Mouse (Mus musculus) adrenal gland, postnatal 36 days (tissue): Measurements from ENCODE around the gene Pdcd1lg2. TPM values are rescaled to one million over a fixed set of nuclear protein-coding genes. Genes with fewer than 3 reads are reported as not detected.
A peak's percentile ranks its signal among the peaks of the same experiment; 100 is the strongest.

Source experiments
- DNase-seq, 2 experiments: peaks; one replicate each; pipeline ENCODE4 v3.0.0; 2021; ENCODE audit warnings: mixed read lengths in 1 of 2
- total RNA-seq, 2 experiments: library from RNA; stranded (reverse); gene quantifications; 2 replicates each; pipeline ENCODE4 v1.2.3; 2021

Gene Pdcd1lg2
- total RNA-seq, 2 experiments from 2014 or later = not detected

DNA sequence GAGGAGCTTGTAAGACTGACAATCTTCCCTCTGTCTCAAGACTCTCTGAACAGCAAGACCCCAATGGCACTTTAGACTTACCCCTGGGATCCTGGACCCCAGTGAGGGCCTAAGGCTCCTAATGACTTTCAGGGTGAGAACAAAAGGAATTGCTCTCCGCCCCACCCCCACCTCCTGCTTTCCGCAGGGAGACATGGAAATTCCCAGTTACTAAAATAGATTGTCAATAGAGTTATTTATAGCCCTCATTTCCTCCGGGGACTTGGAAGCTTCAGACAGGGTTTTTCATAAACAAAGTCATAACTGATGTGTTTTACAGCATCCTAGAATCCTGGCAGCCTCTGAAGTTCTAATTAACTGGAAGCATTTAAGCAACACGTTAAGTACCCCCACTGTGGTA, 59.9 kb downstream of the Pdcd1lg2 start:
- DNase-seq = peak; percentile 33 to 70

DNA sequence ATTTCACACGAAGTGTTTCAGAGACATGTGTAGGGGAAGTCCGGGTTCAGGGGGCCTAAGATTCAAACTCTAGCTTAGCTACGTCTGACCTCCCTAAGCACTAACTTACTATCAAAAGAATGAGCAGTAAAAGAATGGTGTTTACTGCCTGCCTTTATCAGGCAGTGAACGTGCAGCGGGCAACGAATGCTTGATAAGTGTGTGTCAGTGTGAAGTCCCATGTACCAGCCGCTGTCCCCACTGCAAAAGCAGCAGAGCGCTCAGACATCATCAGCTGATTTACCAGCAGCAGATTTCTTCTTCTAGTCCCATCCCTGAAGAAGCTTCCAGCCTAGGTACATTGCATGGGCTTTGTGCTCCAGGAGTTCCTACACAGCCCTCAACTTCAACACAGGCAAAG, 61.7 kb downstream of the Pdcd1lg2 start:
- no peak for DNase-seq

DNA sequence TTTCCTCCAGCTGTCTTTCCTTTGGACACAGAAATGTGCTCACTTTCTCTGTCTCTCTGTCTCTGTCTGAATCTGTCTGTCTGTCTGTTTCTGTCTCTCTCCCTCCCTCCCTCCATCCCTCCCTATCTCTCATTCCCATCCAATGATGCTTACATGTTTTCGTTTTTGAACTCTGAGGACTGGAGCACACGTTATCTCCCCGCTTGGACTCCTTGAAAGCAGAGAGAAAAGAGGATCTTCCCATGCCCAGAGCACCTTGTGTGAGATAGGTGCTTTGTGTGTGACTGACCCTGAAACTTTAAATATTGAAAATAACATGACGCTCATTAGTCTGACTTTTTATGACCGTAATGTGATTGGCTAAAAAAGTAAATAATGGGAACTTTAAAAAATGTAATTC, 62.2 kb downstream of the Pdcd1lg2 start:
- DNase-seq = no peak

DNA sequence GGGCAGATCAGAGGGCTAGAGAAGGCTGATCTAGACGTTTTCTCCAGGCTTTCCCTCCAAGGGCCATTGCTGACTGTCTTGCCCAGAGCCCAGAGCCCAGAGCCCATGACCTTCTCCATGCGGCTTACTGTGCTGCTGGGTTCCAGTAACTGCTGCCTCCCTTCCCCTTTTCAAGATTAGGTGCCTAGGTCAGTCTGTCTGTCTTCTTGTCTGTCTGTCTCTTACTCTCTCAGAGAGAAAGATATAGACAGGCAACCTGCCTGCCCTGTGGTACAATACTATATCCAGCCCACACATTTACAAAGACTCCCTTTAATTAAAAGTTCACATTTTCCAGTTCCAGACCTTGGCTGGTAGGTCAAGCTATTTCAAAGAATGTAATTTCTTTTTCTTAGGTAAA, 64.1 kb downstream of the Pdcd1lg2 start:
- DNase-seq = no peak

DNA sequence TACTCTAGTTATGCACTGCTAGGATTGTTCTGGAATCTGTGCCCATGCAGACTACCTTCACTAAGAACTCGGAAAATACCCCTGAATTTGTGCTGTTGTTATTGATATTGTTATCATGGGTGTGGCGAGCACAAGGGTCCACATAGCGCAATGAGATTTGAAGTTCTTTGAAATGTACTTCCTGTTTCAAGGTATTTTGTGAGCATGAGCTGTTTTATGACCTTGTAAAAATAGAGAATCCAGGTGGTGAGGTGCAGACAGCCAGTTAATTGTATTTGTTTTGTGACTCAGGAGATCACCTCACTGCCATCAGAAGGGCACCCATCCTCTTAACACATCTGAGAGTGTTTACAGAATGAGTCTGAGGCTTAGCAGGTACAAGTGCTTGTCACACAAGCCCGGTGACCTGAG, 64.5 kb downstream of the Pdcd1lg2 start:
- DNase-seq = no peak

DNA sequence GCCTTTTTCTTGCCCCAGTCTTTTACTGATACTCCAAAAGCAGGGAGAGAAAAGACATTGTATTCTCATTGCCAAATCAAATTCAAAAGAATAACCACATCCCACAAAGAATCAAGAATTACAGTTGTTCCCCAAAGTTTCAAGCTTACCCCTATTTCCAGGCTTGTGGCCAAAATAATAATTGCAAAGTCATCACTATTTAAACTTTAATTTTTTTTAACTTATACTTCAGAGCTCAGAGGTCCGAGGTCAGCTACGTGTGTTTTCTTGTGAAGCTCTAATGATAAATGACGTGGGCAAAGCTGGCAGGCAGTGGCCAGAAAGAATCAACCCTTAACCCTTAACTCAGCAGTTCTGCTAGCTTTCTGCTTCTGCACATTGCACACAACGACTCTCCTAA, 67.9 kb downstream of the Pdcd1lg2 start:
- no peak for DNase-seq

DNA sequence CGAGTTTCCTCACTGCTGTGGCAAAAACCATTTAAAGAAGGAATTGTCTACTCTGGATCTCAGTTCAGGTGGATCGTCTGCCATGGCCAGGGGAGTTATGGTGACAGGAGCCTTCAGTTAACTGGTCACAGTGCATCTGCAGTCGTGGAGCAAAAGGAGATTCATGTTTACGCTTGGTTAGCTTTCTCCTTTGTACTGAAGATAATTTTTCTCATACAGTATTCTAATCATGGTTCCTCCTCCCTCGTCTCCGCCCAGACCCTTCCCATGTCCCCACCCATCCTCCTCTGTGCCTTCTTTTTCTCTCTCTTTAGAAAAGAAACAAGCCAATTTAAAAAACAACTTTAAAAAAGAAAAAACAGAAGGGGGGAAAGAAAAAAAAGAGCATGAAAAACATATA, 70.9 kb downstream of the Pdcd1lg2 start:
- DNase-seq = no peak

DNA sequence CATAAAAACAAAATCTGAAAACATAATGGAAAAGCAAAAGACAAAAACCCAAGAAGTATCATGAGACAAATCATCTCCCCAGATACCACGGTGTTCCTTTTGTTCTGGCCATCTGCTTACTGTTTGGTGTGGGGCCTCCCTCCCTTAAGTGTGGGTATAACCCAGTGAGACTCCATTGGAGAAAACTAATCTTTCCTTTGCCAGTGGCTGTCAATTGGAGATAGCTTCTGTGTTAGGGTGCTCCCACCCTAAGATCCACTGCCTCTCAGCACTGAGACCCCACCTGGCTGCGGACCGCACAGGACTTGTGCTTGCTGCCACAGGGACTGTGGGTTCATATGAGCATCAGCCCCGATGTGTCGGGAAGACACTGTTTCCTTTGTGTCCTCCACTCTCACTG, 71.4 kb downstream of the Pdcd1lg2 start:
- DNase-seq = no peak

DNA sequence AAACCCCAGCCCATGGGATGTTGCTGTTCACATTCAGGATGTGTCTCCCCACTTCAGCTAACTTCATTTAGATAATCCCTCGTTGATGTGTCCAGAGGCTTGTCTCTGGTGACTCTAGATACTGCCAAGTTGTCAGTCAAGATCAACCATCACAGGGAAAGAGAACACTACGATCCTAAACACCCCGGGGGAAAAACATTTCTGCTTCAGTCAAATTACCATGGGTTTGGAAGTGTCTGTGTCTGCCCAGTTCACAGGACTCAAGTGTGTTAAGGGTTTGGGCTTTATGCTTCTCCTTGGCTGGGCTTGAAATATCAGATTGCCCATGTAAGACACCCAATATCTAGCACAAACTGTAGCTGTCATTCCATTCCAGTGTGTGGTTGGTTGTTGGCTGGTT, 71.9 kb downstream of the Pdcd1lg2 start:
- DNase-seq = no peak

DNA sequence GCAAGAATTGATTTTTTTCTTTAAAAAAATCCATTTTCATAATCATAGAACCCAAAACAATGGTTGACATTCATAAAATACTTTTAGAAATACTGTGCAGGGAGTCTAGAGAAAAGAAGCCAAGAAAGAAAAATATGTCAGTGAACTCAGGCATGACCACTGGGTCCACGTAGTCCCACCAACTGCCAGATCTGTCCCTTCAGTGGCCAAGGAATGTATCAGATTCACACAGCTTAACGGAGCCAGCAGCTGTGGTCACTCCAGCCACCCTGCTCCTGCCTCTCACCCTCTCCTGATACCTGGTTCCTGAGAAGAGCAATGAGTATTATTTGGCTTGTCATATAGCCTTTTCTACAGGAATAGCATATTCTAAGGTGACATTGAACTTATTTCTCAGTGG, 72.7 kb downstream of the Pdcd1lg2 start:
- no peak for DNase-seq

DNA sequence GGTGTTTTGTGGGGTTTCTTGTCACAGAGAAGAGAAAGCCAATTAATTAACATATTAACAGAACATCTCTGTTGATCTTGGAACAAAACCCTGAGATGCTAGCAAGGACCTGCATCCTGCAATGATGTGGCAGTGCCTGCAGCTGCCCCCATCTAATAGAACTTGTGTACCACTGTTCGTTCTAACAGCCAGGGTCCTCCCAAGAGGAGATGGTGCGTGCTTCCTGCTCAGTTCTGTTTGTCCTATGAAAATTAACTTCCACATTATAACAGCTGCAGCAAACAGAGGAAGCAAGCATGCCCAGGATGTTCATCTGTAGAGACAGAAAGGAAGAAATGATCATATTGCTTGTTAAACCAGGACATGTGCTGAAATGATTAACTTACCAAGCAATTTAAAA, 73.8 kb downstream of the Pdcd1lg2 start:
- DNase-seq = no peak

DNA sequence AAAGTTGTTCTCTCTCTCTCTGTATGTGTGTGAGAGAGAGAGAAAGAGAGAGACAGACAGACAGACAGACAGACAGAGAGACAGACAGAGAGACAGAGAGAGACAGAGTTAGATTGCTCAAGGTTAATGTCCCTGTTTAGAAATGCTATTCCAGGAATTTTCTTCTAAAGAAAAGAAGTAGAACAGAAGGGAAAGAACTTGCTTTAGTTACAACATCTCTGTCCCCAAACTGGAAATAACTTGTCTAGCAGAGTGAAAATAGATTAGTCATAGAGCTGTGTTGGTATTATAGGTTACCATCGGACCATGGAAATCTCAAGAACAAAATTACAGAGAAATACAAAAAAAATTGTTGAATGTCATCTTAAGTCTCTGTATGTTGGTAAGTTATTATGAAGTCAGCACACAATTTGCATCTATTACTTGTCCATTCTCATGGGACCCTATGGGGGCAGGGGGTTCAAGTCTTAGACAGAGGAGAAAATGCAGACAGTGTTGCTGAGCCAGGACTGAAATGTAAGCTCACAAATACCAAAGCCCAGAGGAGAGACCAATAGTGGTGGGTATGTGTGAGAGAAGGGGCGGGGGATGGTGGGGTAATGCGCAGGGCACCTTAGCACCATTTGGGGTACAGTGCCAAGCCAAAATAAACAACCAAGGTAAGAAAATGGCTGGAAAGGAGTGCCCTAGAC, 74.7 kb downstream of the Pdcd1lg2 start:
- no peak for DNase-seq

DNA sequence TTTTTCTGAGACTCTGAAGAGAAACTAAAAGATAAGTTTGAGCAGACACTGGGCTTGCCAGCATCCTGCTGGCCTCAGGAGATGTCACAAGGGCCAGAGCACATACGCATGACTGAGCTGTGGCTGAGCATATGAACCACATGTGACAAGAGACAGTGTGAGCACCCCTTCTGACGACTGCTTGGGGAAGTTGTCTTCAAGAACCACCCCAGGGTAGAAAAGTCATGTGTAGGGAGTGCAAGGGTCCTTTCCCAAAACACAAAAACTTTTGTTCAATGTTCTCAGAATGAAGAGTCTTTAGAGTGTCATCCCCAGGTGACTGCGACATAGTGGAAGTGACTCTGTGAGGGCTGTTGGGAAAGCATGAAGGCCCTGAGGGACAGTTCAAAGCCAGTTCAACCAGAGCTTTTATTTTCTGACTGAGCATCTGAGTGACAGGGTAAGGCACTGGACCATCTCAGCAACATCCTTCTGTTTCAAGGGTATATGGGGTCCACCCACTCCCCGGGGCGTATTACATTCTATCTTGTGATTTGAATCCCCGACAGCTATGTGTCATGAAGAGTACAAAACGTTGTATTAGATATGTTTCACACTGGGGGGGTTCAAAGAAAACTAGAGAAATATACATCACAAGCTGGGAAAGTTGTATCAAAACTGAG, 76.0 kb downstream of the Pdcd1lg2 start:
- DNase-seq = no peak

DNA sequence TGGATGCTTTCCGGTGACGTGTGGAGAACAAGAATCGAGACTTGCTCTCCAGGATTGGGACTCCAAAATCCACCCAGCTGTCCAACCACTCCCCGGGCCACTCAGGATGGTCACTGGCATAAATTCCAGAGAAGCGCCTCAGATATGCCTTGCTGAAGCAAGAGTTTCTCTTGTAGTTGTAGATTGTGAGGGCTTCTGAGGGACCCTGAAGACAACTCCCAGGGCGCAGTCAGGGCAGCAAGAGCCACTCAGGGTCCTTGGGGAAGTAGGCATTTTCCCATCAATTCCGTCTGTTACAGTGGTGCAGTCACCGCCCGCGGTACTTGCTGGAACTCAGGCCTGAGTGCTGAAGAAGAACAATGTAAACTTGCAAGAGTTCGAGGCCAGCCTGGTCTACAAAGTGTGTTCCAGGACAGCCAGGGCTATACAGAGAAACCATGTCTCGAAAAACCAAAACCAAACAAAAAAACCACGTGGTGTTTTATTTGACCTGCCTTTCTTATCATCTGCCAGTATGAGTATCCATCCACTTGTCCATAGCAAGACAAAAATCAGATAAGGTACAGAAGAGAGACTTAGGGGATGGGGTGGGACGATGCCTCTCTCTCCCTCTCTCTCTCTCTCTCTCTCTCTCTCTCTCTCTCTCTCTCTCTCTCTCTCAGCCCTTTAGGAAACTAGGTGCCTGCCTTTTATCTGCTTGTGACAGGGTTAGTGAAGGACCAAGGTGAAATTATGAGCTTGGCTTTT, 76.8 kb downstream of the Pdcd1lg2 start:
- no peak for DNase-seq

DNA sequence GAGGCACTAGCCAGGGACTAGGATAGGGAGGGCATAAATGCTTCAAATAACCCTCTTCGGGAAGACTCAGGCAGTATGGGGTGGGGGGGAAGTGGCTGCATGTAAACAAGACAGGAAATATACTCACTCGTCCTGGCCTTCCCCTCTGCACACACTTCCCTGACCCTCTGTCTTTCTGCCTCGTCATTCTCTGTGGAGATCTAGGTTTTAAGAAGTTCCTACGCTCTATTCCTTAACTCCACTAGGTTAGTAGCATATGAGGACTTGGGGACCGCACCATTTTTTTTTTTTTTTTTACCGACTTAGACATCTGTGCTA, 77.3 kb downstream of the Pdcd1lg2 start:
- DNase-seq = no peak

DNA sequence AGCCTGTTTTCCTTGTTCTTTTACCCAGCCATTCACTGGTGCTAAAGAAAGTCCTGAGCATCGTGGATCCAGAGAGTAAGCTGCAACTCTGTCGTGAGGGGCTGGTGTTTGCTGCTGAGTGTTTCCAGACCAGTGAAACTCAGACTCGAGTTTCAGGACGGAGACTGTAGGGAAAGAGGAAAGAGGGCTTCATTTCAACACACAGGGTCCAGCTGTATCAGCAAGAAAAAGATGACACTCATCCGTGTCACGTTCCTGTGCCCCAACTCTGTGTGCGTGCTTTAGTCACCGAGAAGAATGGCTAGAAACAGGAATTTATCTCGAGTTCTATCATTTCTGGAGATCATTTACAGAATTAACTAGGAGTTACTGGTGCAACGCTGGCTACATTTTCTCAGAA, 77.7 kb downstream of the Pdcd1lg2 start:
- DNase-seq = no peak

DNA sequence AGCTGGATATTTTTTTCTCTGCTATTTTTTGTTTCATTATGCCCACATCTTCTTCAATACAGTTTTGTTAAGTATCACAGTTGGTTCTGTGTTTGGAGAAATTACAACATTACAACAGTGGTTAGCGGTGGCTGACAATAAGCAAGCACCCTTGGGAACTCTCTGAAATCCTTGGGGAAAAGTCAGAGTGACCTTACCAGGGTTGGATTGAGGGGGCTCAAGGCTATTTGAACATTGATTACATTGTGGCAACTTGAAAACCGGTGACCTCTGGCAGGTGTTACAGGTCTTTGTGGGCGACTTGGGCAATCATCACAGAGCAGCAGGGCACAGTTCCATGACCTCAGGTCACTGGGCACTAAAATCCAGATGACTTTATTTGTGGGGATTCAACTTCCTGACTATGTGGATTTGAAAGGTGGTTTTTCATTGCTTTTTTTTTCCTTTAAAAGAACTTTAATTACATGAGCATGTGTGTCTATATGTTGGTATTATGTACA, 79.1 kb downstream of the Pdcd1lg2 start:
- DNase-seq = peak; percentile 28 to 31

DNA sequence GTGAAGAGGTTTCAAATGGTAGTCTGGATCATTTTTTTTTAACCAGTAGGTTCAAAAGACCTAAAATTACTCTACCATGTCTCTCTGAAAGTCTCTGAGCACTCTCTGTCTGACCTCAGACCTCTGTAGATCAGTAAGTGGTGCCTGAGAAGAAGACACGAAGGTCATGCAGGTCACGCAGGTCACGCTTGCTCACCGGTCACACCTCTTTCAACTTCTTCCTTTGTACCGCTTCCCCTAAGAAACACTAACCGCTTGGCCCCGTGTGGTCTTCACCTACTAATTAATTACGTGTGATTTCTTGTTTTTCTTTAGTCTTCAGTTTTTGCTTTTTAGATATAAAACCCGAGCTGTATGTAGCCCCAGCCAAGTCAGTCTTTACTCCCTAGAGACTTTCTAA, 80.7 kb downstream of the Pdcd1lg2 start:
- no peak for DNase-seq

DNA sequence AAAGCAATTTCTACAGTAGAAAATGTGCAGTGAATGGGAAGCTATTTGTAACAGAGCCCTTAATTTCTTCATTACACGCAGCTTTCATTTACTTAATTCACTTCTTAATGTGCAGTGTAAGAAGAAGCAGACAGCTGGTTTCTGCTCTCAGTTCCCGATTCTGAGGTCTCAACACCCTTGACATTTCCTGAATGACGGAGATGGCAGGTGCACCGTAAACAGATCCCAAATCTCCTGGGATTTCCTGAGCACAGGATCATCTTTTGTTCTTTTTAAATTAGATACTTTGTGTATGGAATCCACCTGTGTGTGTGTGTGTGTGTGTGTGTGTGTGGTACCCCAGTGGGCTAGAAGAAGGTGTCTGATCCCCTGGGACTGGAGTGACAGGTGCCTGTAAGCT, 83.7 kb downstream of the Pdcd1lg2 start:
- no peak for DNase-seq

DNA sequence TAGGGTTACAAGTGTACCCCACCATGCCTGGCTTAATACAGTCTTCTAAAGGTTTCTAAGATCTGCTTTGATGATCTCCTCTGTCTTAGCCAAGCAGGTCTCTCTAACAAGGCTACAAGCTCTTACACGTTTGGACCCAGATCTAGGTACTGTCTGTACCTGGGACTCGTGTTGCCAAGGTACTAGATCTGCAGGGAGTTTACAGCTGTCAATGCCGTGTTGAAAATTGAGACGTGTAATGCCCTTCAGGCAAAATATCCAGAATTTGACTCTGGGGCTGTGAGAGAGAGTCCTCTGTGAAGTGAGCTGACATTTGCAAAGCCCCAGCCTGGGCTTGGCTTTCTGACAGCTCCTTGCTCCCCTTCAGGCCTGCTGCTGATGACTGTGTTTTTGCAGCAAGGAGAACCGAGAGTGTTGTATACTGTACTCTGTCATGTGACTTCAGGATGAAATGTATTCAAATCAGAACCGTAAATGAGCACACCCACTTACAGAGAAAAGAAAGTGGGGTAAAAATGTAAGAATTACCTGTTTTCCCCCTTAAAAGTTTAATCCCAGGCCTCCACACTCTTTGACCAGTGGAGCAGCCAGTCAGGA, 85.4 kb downstream of the Pdcd1lg2 start:
- no peak for DNase-seq

DNA sequence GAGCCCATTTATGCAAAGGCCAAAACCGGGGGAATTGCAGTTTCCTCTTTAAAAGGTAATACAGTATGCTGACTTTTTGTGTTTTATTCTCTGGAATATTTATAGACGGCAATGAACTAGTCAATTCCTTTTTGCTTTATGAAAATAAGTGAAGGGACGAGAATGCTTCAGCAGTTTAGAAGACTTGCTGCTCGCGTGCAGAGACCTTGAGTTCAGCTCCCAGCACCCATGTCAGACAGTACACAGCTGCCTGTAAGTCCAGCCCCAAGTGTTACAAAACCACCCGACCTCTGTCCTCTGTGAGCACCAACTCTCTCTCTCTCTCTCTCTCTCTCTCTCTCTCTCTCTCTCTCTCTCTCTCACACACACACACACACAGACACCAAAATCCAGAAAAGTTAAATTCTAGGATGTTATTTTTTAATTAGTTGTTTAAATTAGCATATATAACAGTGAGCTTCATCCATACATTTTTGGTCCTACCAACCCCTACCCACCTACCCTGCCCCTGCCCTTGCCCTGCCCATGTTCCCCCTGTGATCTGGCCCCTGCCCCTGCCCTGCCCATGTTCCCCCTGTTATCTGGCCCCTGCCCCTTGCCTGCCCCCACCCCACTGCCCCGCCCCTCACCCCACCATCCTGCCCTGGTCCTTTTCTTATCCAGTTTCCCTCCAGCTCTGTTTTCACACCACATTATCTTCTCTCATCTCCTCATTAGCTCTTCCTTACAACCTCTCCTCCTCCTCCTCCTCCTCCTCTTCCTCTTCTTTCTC, 86.3 kb downstream of the Pdcd1lg2 start:
- DNase-seq = peak; percentile 24 to 26

DNA sequence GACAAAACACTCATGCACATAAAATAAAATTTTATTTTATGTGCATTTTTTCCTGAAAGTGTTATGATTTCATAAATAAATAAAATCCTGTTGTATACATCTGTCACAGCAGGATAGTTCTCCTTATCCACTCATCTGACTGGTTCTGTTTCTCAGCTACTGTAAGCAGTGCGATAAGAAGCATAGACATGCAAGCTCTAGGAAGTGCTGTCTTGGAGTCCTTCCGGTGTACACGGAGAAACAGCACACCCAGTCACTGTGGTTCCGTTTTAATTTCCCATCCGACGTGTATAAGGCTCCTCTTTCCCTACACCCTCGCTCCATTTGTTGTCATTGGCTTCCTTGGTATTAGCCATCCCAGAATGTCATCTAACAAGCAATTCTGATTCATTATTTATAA, 87.2 kb downstream of the Pdcd1lg2 start:
- DNase-seq = no peak
